Mouse (Mus musculus): ENCODE measurements around the gene Tnik.
A peak's percentile ranks its signal among the peaks of the same experiment; 100 is the strongest.

The Tnik gene

DNA sequence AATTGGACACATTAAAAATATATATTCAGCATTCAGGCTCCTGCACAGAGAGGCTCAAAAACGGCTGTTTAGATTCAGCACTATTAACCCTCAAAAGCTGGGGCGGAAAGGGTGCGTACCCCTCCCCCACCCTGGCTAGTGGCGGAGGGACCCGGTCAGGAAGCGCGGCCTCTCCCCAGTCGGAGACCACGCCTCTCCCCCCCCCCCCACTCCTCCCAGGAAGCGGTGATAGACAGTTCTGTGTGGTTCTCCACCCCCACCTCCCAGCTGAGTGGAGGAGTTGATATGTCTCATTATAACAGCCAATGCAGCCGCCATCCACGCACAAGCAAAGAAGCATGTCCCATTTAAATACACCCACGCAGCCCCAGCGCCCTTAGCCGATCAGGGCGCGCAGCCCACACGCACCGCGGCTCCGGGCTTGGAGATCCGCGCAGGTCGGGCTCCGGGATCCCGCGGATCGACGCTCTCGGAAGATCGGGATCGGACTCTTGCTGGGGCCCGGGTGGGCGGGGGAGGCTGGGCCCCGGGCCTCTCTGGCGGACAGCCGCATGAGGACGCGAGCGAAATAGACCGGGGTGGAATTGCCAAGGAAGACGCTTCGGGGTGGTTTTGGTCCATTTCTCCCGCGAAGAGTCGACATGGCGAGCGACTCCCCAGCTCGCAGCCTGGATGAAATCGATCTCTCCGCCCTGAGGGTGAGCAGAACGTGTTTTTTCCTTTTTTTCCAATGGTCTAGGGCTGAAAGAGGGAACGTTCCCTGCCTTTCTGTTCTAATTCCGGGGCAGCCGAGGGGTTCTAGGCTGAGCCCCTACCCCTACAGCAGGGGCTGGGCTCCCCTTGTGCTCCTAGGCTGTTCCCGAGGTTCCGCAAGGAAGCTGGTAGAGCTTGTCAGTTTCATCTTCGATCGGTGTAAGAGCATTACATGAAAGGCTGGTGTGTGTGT lies at the start of gene Tnik:
Gene Tnik (plus strand): TSS at position 213 of the 946 bp plus-strand sequence.
- DNase-seq (ENCODE audit: low spot score), result peak; percentile 91

DNA sequence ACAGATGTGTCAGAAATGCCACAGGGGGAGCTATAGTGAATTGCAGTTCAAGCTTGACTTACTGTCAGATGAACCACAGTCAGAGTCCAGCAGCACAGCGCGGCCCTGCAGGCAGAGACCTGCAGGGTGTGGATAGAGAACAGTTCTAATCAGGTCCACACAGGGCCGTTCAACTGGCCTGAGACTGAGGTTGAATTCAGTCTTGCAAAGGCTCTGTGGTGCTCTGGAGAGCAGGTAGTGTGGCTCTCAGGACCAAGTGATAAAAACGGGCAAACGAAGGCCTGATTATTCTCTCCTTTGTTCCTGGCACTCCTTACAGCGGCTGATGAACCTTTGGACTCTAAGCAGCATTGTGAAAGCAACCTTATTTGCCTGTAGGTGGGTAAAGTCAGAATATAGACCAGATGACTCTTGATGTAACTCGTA lies 48.1 kb upstream of the Tnik start:
- DNase-seq (ENCODE audit: low spot score), result no peak

DNA sequence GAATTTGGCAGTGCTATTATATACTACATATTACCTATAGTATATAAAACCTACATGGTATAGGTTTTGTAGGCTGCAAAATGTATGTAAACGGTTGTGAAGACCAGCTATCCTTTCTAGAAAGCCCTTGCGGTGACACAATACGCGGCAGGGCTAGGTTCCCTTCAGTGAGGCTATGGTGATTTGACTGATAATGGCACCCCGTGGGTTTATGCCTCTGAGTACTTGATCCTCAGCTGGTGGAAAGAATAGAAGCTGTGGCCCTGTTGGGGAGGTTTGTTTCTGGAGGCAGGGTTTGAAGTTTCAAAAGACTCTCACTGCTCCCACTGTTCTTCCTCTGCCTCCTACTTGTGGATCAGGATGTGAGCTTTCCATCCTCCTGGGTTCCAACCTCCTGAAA lies 46.0 kb upstream of the Tnik start:
- no peak for DNase-seq (ENCODE audit: low spot score)

DNA sequence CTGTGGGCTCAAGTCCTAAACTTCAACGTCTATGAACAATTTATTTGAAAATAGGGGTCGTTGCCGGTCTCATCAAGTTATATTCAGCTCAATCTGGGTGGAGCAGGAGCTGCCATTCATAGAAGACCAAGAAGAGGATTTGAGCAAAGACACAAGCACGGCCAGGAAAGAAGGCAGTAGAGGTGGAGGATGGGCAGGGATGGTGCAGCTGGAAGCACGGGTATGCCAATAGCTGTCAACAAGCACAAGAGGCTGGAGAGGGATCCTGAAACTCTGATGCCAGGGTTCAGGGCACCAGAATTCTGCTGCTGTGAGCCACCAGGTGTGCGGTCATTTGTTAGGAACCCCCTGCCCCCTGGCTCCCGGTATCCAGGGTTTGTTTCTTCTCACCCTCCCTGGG lies 43.5 kb upstream of the Tnik start:
- DNase-seq (ENCODE audit: low spot score), result no peak

DNA sequence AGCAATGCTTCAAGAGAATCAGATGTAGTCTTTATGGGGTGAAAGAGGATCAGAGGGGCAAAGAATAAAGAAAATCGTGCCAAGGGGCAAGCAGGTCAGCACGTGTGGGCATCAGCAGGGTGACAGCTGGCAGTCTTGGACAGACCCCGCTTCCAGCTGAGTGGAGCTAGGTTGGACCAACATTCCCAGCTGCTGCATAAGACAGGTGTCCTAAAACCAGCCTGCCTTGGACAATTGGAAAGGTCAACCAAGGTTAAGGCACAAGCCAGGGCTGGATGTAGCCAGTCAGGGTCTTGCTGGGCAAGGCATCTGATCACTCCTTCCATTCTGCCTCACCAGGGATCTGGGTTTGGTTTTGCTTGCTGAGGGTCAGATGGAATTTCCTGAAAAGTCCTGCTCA lies 43.0 kb upstream of the Tnik start:
- no peak for DNase-seq (ENCODE audit: low spot score)

DNA sequence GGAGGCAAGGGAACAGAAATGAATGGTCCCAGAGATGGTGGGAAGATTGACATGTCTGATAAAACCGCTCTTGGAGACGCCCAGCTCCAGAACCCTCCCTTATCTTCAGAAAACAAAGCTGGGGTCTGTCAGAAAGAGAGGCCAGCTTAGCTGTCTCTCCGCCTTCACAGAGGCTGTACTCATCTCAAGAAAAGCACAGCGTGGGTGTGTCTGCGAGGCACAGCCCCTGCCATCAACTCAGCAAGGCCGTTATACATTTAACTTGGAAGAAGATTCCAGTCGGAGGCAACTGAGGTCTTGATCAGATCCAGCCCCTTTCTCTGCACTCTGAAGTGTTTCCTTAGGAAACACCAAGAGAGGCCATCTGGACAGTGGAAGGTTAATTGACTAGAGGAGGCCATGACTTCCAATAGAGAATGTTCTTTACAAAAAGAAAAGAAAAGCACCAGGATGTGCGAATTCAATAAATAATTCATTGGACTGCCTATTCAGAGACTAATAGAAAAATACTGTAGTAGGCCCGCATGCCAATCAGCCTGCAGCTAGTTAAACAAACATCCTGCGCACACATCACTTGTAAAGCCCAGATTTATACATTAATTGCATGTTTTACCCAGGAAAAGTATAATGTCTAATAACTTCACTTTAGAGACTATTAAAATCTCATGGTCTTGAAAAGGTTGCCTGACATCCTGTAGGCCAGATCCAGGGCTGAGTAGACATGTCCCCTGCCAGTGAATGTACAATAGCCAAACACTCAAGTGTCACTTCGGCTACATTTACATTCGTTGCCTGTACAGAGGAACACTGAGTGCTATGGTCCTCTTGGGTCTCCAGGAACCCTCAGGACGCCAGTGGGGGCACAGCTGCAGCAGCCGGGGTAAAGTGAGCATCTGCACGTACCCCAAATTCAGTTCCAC lies 38.3 kb upstream of the Tnik start:
- DNase-seq (ENCODE audit: low spot score), result no peak

DNA sequence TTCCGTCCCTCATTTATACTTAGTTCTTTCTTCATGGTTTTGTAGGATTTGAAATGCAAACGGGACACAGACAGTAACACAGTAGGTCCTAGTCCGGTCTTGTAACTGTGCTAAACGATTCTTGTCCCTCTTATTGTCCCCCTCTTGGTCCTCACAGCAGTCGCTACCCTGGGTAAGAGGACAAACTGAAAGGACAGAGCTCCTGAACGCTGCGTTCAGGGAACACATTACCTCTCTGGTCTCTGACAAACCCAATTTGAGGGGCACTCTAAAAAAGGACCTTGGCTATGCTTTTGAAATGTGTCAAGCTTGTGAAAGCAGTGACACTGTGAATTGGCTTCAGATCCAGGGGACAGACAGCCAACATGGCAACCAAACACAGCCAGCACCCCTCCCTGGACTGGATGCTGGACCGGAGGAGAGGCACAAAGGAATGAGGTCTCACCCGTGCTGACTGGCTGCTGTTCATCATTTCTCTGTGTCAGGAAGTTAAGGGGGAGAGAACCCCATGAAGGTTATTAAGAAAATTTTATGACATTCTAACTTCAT lies 37.6 kb upstream of the Tnik start:
- DNase-seq (ENCODE audit: low spot score), result no peak

DNA sequence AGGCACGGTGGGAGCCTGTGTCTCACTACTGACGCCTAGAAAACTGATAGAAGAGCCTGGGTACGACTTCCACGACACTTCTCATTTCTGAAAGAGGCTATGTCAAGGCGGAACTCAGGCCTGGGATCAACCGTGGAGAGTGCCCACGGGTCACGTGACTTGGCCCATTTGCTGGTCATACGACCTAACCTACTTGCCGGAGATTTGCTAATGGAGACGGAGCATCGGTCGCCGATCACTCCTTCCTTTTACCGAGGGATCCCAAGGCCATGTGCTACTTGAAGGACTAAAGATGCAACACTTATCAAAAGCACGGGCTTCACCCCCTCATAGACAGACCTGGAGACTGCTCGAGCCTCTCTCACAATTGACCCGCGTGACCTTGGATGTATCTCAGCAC lies 36.8 kb upstream of the Tnik start:
- no peak for DNase-seq (ENCODE audit: low spot score)

DNA sequence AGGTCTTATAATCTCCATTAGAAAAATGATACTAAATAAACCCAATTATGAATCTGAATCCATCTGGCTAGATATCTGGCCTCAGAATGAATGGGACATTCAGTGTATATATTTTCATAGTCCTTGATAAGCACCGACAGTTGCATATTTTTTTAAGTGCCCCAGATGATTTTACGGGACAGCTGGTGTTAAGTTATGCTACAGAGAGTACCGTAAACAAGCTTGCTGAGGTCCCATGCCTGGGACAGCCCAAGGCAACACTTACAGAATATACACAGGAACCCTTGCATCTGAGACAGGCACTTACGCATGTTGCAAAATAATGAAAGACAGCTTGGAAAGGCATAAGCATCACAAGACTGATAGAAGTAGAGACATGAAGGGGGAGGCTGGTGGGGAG lies 34.1 kb upstream of the Tnik start:
- DNase-seq (ENCODE audit: low spot score), result no peak

DNA sequence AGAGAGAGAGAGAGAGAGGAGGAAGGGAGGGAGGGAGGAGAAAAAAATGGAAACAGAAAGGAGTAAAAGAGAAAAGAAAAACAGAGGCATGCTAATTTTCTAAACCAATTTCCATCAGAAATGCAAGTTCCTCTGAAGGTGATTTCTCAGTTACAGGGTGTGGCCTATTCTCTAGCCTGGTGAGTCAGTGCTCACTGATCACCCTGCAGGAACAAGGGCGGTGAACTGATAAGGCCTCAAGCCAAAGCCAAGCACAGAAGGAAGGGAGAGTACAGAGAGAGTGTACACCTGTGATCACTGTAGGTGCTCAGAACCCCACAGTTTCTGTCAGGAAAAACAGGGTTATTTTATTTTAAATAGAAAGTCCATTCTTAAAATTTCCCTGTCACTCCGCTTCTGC lies 33.5 kb upstream of the Tnik start:
- no peak for DNase-seq (ENCODE audit: low spot score)

DNA sequence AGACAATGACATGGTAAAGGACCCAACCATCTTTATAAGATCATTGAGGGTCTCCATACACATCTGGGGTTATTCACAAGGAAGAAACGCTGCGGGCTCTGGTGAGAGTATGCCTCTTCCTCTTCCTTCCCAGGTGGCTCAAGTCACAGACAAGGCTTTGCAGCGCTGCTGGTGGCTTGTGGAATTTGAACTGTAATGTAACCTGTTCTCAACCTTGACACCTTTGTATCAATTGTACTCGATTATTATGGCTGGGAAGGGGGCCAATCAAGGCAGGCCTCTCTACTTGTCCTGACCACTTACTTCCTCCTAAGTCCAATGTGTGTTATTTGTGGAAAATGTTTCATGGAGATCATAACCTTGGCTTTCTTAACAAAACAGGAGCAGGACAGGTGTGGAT lies 30.1 kb upstream of the Tnik start:
- DNase-seq (ENCODE audit: low spot score), result no peak

DNA sequence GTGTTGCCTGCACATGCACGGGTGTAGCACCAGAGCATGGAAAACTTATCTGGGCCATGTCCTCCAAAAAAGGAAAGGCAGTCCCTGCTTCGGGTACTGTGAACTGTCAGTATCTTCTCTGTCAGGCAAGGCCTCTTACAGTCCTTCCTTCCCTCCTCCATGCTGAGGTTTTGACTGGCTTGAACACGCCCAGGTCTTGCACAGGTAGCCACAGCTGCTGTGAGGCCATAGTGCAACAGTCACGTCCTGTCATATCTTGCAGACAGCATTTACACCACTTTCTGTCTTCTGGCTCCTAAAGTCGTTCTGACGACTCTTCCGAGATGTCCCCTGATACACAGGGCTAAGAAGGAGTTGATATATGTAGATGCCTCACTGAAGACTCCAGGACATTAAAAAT lies 28.8 kb upstream of the Tnik start:
- no peak for DNase-seq (ENCODE audit: low spot score)

DNA sequence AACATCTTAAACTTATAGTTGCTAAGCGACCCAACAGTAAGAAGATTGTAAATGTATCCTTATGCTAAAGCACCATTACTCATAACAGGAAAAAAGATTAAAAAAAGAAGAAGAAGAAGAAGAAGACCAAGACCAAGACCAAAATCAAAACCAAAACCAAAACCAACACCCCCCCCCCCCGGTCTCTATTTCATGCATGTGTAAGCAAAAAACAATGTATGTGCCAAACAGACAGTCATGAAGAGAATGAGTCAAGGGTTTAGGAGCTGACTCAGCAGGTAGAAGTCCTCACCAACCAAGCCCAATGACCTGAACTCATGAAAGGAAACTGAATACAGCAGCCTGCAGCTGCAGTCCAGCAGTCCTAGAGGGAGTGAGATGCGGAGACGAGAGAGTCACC lies 26.3 kb upstream of the Tnik start:
- no peak for DNase-seq (ENCODE audit: low spot score)

DNA sequence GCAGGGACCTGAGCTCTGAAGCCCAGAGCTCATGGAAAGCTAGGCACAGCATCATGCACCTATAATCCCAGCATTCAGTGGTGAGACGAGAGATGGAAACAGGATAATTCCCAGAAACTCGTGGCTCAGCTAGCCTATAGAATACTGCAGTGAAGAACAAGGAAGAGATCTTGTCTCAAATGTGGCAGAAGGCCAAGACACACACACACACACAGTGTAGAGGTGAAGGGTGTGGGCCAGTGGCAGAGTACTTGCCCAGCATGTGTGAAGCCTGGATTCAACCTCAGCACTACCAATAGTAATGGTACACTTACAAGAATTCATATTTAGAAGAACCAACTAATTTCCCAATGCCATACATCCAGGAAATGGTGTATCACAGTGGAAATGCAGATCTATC lies 24.9 kb upstream of the Tnik start:
- no peak for DNase-seq (ENCODE audit: low spot score)

DNA sequence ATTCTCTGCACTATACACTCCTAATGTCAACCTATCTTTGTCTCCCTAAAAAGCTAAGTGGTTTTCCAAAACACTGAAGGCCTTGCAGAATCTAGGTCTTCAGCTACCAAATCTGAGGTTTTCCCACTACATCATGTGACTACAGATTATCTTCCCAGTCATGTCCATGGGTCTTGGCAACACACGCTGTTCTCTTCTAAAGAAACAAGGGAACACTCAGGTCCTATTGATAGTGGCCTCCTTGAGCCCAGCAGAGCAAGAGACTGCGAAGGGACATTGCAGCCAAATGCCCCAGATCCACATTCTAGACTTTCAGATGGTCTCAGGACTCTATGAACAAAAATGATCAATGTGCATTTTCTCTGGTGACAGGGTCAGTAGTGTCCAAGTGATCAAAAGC lies 20.5 kb upstream of the Tnik start:
- no peak for DNase-seq (ENCODE audit: low spot score)

DNA sequence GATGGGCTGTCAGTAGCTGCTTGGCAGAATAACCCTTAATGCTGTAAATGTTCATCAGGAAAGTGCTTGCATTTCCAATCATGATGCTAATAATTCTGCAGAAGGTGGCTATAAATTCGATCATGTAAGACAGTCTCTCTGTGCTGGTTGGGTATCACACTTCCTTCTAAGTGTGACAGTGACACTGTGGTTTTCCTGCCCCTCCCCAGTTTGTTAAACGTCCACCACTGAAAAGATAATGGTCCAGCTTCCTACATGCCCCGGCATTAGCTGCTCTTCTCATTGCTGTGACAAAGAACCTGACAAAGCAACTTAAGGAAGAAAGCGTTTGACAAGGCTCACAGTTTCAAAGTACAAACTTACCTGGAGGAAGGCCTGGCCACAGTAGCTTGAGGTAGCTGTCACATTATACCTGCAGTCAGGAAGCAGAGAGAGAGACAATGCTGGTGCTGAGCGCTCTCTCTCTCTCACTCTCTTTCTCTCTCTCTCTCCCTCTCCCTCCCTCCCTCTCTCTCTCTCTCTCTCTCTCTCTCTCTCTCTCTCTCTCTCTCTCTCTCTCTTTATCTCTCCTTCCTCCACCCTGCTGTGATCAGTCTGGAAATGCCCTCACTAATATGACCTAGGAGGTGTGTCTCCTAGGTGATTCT lies 18.6 kb upstream of the Tnik start:
- DNase-seq (ENCODE audit: low spot score), result no peak

DNA sequence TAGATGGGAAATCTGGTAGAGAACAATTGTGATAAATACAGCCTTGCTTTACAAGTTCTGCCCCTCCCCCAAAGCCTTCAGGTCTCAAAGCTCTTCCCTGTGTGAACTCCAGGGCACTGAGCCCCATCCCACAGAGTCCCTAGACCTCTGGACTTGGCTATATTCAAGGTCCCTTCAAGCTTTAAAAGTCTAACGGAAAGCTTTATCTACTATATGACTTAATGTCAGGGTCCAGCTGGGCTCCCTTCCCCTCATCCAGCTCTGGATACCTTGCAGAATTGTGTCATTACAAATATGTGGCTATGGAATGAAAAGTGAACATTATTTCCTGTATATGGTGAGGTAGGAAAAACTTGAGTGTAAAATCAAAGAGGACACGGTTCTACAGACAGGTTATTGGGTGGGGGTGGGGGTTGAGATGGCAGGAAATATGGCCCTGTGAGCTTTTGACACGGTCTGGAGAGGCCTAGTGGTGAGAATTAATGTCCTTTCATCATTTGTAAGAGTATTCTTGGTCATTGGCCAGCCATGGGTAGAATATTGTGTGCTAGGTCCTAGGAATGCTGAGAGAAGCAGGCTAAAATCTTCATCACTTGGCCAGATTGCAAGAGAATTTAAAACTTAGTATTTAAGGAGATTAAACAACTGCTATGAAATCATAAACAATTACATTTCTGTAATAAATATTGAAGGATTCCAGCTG lies 14.6 kb upstream of the Tnik start:
- DNase-seq (ENCODE audit: low spot score), result no peak

DNA sequence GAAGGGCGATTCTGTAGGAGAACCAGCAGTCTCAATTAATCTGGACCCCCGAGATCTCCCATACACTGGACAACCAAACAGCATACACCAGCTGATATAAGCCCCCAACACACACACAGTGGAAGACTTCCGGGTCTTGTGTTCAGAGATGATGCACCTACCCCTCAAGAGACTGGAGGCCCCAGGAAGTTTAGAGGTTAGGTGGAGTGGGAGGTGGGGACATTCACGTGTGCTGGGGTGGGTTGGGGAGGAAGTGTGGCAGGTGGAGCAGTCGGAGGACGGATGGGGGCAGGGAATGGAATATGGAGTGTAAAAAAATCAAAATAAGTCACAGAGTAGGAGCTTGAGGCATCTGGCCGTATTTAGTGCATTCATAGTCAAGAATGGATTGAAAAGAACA lies 7.3 kb upstream of the Tnik start:
- DNase-seq (ENCODE audit: low spot score), result no peak

DNA sequence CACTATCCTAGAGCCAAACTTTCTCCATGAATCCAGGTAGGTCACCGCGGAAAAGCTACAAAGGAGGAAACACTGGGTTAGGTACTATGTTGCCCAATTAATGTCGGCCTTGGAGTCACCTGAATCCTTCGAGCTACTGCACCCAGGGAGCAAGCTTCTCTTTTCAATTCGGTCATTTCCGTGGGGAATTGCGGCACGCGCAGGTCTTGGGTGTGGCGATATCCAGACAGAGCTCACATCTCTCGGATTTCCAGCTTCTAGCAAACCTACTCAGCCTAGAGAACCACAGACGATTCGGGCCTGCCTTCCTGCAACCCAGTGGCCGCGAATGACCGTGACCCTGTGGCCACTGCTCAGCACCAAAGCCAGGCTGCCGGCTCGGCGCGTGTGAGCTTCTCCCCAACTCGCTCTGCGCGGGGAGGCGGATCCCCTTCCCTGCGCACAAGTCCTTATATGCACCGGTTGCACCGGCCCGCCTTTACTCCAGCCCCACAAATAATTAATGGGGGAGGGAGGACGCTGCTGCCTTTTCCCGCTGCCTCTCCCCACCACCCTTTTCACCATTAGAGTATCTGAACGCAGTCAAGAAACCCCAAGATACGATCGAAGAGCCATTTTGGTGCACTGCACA lies 528 bp upstream of the Tnik start:
- peak; percentile 53 for DNase-seq (ENCODE audit: low spot score)

DNA sequence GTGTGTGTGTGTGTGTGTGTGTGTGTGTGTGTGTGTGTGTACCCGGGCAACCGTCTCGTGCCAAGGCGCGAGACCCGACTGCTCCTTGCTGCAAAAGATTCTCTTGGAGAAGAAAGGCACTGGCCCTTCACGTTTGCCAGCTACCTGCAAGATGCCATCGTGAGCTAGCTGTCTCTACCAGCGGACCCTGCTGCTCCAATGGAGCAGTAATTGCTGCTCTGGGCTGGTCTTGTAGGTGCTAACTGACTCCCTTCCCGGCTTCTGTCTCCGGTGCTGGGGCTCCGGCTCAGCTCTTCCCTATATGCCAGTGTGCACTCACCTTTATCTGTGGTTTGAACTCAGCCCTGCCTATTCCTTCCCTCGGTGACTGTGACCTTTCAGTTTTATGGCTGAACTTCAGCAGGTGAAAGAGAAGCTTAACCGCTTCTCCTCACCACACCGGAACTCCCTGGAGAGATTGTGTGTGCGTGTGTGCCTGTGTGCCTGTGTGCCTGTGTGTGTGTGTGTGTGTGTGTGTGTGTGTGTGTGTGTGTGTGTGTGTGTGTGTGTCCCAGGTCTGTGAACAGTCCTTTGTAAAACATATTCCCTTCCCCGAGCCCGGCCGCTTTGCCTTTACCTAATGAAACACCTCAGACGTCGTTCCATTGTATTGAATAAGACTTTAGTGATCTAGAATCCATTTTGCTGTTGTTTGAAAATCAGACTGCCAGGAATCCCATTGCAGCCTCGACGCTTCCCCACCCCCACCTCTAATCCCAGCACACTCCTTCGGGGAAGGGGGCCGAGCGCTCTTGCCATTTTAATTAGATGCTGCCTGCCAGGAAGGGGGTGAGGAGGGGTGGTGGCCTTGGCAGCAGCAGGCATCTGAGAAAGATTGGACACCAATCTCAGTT lies 1.2 kb downstream of the Tnik start:
- DNase-seq (ENCODE audit: low spot score), result no peak

Data from left cerebral cortex, adult 11 months (tissue).